Mouse (Mus musculus) cortical plate, adult 2 months (tissue): Measurements from ENCODE around the gene Eno3.

ENCODE experiments used
- CTCF ChIP-seq: fragments of 200-500 bp; IDR thresholded peaks from 2 replicates; pipeline ENCODE4 v1.5.1; 2011; ENCODE audit warnings: mild to moderate bottlenecking, control low read depth, low read length; ENCODE audit not compliant: insufficient read depth; ENCODE audit errors: extremely low read depth
- POLR2A ChIP-seq: fragments of 200-500 bp; IDR thresholded peaks from 2 replicates; pipeline ENCODE4 v1.6.1; 2011; ENCODE audit warnings: mild to moderate bottlenecking, low read length, control low read depth; ENCODE audit not compliant: insufficient read depth; ENCODE audit errors: extremely low read depth

- no peak for TF ChIP-seq CTCF
- no peak for TF ChIP-seq POLR2A
These were observed 989 bp downstream of the Eno3 start for GRCm38 (mm10) chr11:70657991-70658390.
